Mouse (Mus musculus) lung, postnatal 4 days (tissue): ENCODE results near the gene Sapcd1.

Experiments
- DNase-seq, 2 experiments: peaks; one replicate each; pipeline ENCODE4 v3.0.0; 2021

The Sapcd1 gene

DNA sequence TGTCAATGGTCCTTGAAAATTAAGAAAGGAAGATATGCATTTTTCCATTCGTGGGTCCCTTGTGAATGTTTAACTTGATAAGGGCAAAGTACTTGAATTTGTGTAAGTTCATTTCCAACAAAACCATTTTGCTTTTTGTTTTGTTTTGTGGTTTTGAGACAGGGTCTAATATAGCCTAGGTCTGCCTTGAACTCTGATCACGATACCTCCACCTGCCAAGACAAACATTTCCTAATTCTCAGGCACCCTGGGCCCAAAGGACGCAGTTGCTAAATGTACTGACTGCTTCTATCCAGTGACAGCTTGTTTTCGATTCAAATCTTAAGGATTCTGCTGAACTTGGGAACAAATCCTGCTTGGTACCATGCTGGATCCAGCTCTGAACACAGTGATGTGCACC is 48.2 kb downstream of the Sapcd1 start:
- DNase-seq: no peak

DNA sequence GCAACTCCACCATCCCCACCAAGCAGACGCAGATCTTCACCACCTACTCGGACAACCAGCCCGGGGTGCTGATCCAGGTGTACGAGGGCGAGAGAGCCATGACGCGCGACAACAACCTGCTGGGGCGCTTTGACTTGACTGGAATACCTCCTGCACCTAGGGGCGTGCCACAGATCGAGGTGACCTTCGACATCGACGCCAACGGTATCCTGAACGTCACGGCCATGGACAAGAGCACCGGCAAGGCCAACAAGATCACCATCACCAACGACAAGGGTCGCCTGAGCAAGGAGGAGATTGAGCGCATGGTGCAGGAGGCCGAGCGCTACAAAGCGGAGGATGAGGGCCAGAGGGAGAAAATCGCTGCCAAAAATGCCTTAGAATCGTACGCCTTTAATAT is 49.6 kb downstream of the Sapcd1 start:
- no peak for DNase-seq

DNA sequence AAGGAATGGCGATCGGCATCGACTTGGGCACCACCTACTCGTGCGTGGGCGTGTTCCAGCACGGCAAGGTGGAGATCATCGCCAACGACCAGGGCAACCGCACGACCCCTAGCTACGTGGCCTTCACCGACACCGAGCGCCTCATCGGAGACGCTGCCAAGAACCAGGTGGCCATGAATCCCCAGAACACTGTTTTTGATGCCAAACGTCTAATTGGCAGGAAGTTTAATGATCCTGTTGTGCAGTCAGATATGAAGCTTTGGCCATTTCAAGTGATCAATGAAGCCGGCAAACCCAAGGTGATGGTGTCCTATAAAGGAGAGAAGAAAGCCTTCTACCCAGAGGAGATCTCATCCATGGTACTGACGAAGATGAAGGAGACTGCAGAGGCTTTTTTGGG is 50.8 kb downstream of the Sapcd1 start:
- no peak for DNase-seq
